Mouse (Mus musculus) heart, embryonic 13.5 days (tissue): ENCODE measurements around the gene Clcf1. TPM values are rescaled to one million over a fixed set of nuclear protein-coding genes. Genes with fewer than 3 reads are reported as not detected.

Experiments
- ATAC-seq: fragments of 200-750 bp; cut with Nextera tagmentation; 2 replicates; pipeline ENCODE4 v1.8.0; 2017; ENCODE audit warnings: moderate TSS enrichment; ENCODE audit not compliant: insufficient number of reproducible peaks, low FRiP score, low TSS enrichment; ENCODE audit errors: extremely low read depth
- H3K27ac ChIP-seq: fragments of 300-500 bp; sonication (generic); replicated peaks from 2 replicates; pipeline ENCODE4 v1.5.1; 2015; ENCODE audit warnings: moderate library complexity, mild to moderate bottlenecking, inconsistent platforms
- H3K27me3 ChIP-seq: fragments of 300-500 bp; sonication (generic); replicated peaks from 2 replicates; pipeline ENCODE4 v1.6.1; 2015; ENCODE audit warnings: mild to moderate bottlenecking, inconsistent platforms
- H3K36me3 ChIP-seq: fragments of 300-500 bp; sonication (generic); 2 replicates; pipeline ENCODE4 v1.6.1; 2015; ENCODE audit warnings: mild to moderate bottlenecking, inconsistent platforms
- H3K4me1 ChIP-seq: fragments of 300-500 bp; sonication (generic); 2 replicates; pipeline ENCODE4 v1.6.1; 2015; ENCODE audit warnings: inconsistent platforms
- H3K4me2 ChIP-seq: fragments of 300-500 bp; sonication (generic); 2 replicates; pipeline ENCODE4 v1.6.1; 2015; ENCODE audit warnings: inconsistent platforms, mild to moderate bottlenecking, moderate library complexity
- H3K4me3 ChIP-seq: fragments of 300-500 bp; sonication (generic); 2 replicates; pipeline ENCODE4 v1.5.1; 2015; ENCODE audit warnings: moderate library complexity, mild to moderate bottlenecking, inconsistent platforms
- H3K9ac ChIP-seq: fragments of 300-500 bp; sonication (generic); 2 replicates; pipeline ENCODE4 v1.6.1; 2015; ENCODE audit warnings: inconsistent platforms, mild to moderate bottlenecking, moderate library complexity
- H3K9me3 ChIP-seq: fragments of 300-500 bp; sonication (generic); 2 replicates; pipeline ENCODE4 v1.6.1; 2016; ENCODE audit warnings: inconsistent platforms
- whole genome bisulfite sequencing: fragments of 180-500 bp; shearing (Covaris S2); methylation state at CpG from one replicate; pipeline ENCODE4 v1.1.7; 2015; ENCODE audit warnings: mixed read lengths; 5-methylcytosine and 5-hydroxymethylcytosine counted together
- polyA plus RNA-seq: library from polyadenylated mRNA; unstranded; fragments of >200 nt; fragmentation: Nextera tagmentation; extraction: Ambion mirVana; gene quantifications from 2 replicates; pipeline ENCODE4 v1.2.1, GENCODE M21; 2015

Gene Clcf1
- polyA plus RNA-seq, 1 experiment from 2014 or later = 1.9 TPM

GRCm38 (mm10) chr19:4211891-4212588 lies 2.0 kb upstream of the Clcf1 start:
- no peak overlapping the region for H3K4me3 ChIP-seq
- WGBS = 28% methylated on average over 4 of the region's 4 CpGs
- H3K36me3 ChIP-seq = no peaks in the 10 kb centered on the region
- H3K27me3 ChIP-seq = peaks cover 71% of the 10 kb centered on the region
- no peak overlapping the region for H3K27ac ChIP-seq
- no peak for ATAC-seq
- H3K4me2 ChIP-seq = no peak overlapping the region
- H3K9me3 ChIP-seq = no peaks in the 10 kb centered on the region
- H3K9ac ChIP-seq = no peak overlapping the region
- peaks cover 48% of the 10 kb centered on the region for H3K4me1 ChIP-seq

DNA sequence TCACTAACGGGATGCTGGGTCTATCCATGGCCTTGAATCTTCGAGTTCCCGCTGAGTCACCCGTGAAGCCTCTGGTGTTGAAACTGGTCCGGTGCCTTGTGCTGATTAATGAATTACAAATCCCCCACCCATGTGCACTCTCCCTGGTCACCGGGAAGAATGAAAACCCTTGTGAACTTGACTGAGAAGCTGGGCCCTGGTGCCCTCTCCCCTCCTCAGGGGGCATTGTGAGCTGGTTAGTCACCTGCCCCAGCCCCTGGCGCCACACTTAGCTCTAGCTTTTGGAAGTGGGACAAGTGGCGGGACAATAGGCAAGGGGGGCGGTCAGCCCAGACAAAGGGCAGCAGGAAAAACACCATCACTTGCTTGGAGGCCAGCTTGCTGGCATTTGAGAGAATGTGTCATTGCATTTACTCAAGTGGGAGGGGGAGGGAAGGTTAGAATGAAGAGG lies 489 bp upstream of the Clcf1 start:
- Histone ChIP-seq H3K27ac (peak overlapping the region; percentile 12; the same call in 1 of the 2 replicates), H3K4me1 (peaks cover 55% of the 10 kb centered on the region), H3K4me3 (peak overlapping the region; percentile 74), H3K27me3 (peaks cover 86% of the 10 kb centered on the region), H3K4me2 (peak overlapping the region; percentile 99), H3K36me3 (no peaks in the 10 kb centered on the region), H3K9me3 (no peaks in the 10 kb centered on the region), H3K9ac (peak overlapping the region; percentile 89)
- 7% methylated on average over 9 of the region's 9 CpGs for WGBS
- ATAC-seq = no peak

DNA sequence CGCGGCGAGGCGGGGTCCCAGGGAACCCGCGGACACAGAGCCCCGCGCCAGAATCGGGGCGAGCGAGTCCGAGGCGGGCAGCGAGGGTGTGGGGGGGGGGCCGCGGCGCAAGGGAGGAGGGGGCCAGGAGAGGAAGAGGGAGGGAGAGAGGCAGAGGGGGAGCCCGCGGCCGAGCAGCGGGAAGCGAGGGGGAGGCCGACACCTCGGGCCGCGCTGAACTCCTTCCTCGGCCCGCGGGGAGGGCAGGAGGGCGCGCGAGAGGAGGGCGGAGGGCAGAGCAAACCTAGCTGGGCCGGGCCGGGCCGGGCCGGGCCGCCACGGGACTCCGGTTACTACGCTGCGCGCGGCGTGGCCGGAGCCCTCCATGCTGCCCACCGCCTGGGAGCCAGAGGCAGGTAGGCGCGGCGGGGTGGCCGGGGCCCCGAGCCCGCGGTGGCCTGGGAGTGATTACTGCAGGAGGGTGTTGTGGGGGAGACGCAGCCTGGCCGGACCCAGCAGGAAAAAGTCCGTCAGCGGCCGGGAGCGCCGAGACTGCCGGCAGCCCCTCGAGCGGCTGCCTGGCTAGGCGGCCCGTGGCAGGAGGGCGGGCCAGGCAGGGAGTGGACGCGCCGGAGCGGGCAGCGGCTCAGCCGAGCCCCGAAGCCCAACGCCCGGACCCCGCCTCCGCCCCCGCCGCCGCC lies 873 bp downstream of the Clcf1 start:
- H3K27me3 ChIP-seq = peaks cover 92% of the 10 kb centered on the region
- H3K9ac ChIP-seq = peak overlapping the region; percentile 89
- H3K4me2 ChIP-seq = peak overlapping the region; percentile 99
- peak overlapping the region; percentile 74 for H3K4me3 ChIP-seq
- no peaks in the 10 kb centered on the region for H3K36me3 ChIP-seq
- peak overlapping the region; percentile 73 for H3K27ac ChIP-seq
- no peaks in the 10 kb centered on the region for H3K9me3 ChIP-seq
- ATAC-seq = 0 out of 2 replicates have a peak, but pooled peaks have one; percentile 12
- peaks cover 64% of the 10 kb centered on the region for H3K4me1 ChIP-seq
- WGBS = under 1% methylated on average over 36 of the region's 81 CpGs

- ATAC-seq = no peak
- H3K4me1 ChIP-seq = peaks cover 70% of the 10 kb centered on the region
- peak overlapping the region; percentile 99 for H3K4me2 ChIP-seq
- no peaks in the 10 kb centered on the region for H3K36me3 ChIP-seq
- H3K27me3 ChIP-seq = peaks cover 93% of the 10 kb centered on the region
- 3% methylated on average over 16 of the region's 21 CpGs for WGBS
- H3K4me3 ChIP-seq = peak overlapping the region; percentile 74
- no peaks in the 10 kb centered on the region for H3K9me3 ChIP-seq
- H3K9ac ChIP-seq = peak overlapping the region; percentile 89
- H3K27ac ChIP-seq = peak overlapping the region; percentile 73; the same call in 1 of the 2 replicates
These were observed 1.4 kb downstream of the Clcf1 start for GRCm38 (mm10) chr19:4215451-4215840.

GRCm38 (mm10) chr19:4216041-4216685 lies 2.1 kb downstream of the Clcf1 start:
- no peak for ATAC-seq
- H3K27ac ChIP-seq = no peak overlapping the region

GRCm38 (mm10) chr19:4217140-4217539 lies 3.1 kb downstream of the Clcf1 start:
- Histone ChIP-seq H3K27me3 (peaks cover 90% of the 10 kb centered on the region), H3K9me3 (no peaks in the 10 kb centered on the region), H3K4me2 (no peak overlapping the region), H3K27ac (no peak overlapping the region), H3K4me3 (no peak overlapping the region), H3K4me1 (peaks cover 86% of the 10 kb centered on the region), H3K36me3 (no peaks in the 10 kb centered on the region), H3K9ac (peak overlapping the region; percentile 16; the same call in 1 of the 2 replicates)
- 18% methylated on average over 5 of the region's 5 CpGs for WGBS
- no peak for ATAC-seq

More at GRCm38 (mm10) chr19:4216041-4216685, 2.1 kb downstream of the Clcf1 start:
- Histone ChIP-seq H3K4me1 (peaks cover 77% of the 10 kb centered on the region), H3K36me3 (no peaks in the 10 kb centered on the region), H3K27me3 (peaks cover 91% of the 10 kb centered on the region), H3K4me3 (peak overlapping the region; percentile 74), H3K9ac (0 out of 2 replicates have a peak overlapping the region, but pooled peaks have one; percentile 4), H3K9me3 (no peaks in the 10 kb centered on the region), H3K4me2 (peak overlapping the region; percentile 99)
- whole genome bisulfite sequencing = 13% methylated on average over 14 of the region's 14 CpGs

DNA sequence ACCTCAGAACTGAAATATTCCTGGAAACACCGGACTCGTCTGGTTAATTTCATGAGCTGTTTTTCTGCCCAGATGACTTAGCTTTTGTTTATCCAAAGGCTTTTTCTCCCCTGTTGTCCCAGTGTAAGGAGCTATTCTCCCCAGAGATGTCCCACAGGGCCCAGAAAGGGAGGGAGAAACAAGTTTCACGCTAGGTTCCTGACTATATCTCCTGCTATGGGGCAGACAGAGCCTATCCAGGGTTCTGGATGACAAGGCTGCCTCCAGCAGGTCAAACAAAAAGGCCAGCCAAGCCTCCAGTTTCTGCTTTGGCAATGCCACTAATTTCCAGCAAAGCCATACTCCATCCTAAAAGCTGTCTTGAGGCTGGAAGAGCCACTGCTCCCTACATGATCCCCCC lies 3.8 kb downstream of the Clcf1 start:
- no peak overlapping the region for H3K27ac ChIP-seq
- 0 out of 2 replicates have a peak overlapping the region, but pooled peaks have one; percentile 38 for H3K9ac ChIP-seq
- 41% methylated on average over 3 of the region's 3 CpGs for WGBS
- H3K4me3 ChIP-seq = no peak overlapping the region
- no peak overlapping the region for H3K4me2 ChIP-seq
- H3K27me3 ChIP-seq = peaks cover 90% of the 10 kb centered on the region
- no peaks in the 10 kb centered on the region for H3K9me3 ChIP-seq
- no peaks in the 10 kb centered on the region for H3K36me3 ChIP-seq
- H3K4me1 ChIP-seq = peaks cover 82% of the 10 kb centered on the region
- no peak for ATAC-seq

DNA sequence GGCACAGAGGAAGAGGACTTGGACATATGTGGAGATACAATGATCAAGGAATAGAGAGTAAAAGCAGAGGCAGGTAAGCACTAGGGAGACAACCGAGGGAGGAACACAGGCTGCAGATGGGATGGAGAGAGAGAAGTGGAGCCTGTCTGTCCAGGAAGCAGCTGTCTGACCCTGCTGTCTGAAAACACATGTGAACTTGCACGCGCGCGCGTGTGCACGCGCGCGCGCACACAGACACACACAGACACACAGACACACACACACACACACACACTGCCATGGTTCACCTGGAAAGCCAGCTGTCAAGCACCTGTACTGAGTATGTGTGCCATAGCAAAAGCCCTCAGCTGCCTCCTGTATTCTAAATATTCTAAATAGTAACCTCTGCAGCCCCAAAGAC lies 4.3 kb downstream of the Clcf1 start:
- Histone ChIP-seq H3K9me3 (no peaks in the 10 kb centered on the region), H3K4me3 (no peak overlapping the region), H3K9ac (0 out of 2 replicates have a peak overlapping the region, but pooled peaks have one; percentile 38), H3K36me3 (no peaks in the 10 kb centered on the region), H3K4me1 (peaks cover 78% of the 10 kb centered on the region), H3K27ac (no peak overlapping the region), H3K27me3 (peaks cover 89% of the 10 kb centered on the region), H3K4me2 (no peak overlapping the region)
- 70% methylated on average over 4 of the region's 11 CpGs for WGBS
- no peak for ATAC-seq

GRCm38 (mm10) chr19:4218784-4219183 lies 4.7 kb downstream of the Clcf1 start:
- no peak for ATAC-seq

GRCm38 (mm10) chr19:4219943-4220342 lies 5.9 kb downstream of the Clcf1 start:
- 77% methylated on average over 6 of the region's 6 CpGs for WGBS
- no peak overlapping the region for H3K4me2 ChIP-seq

More at GRCm38 (mm10) chr19:4218784-4219183, 4.7 kb downstream of the Clcf1 start:
- no peak overlapping the region for H3K9ac ChIP-seq
- peaks cover 86% of the 10 kb centered on the region for H3K27me3 ChIP-seq
- H3K36me3 ChIP-seq = no peaks in the 10 kb centered on the region
- no peak overlapping the region for H3K4me3 ChIP-seq
- H3K27ac ChIP-seq = no peak overlapping the region
- no peak overlapping the region for H3K4me2 ChIP-seq
- H3K4me1 ChIP-seq = peaks cover 73% of the 10 kb centered on the region
- H3K9me3 ChIP-seq = no peaks in the 10 kb centered on the region
- 60% methylated on average over 1 of the region's 1 CpGs for WGBS

GRCm38 (mm10) chr19:4220416-4220815 lies 6.4 kb downstream of the Clcf1 start:
- peak overlapping the region; percentile 40; the same call in 1 of the 2 replicates for H3K4me2 ChIP-seq
- H3K4me1 ChIP-seq = peaks cover 57% of the 10 kb centered on the region
- no peak for ATAC-seq
- H3K27ac ChIP-seq = peak overlapping the region; percentile 8; the same call in 1 of the 2 replicates
- no peaks in the 10 kb centered on the region for H3K9me3 ChIP-seq
- no peaks in the 10 kb centered on the region for H3K36me3 ChIP-seq
- peaks cover 76% of the 10 kb centered on the region for H3K27me3 ChIP-seq
- peak overlapping the region; percentile 50 for H3K9ac ChIP-seq
- WGBS = 30% methylated on average over 3 of the region's 4 CpGs
- H3K4me3 ChIP-seq = no peak overlapping the region

More at GRCm38 (mm10) chr19:4219943-4220342, 5.9 kb downstream of the Clcf1 start:
- Histone ChIP-seq H3K4me1 (peaks cover 61% of the 10 kb centered on the region), H3K4me3 (no peak overlapping the region), H3K36me3 (no peaks in the 10 kb centered on the region), H3K9me3 (no peaks in the 10 kb centered on the region), H3K27ac (no peak overlapping the region), H3K27me3 (peaks cover 81% of the 10 kb centered on the region), H3K9ac (0 out of 2 replicates have a peak overlapping the region, but pooled peaks have one; percentile 50)
- ATAC-seq = no peak
